Mouse (Mus musculus) liver, embryonic 14.5 days (tissue): ENCODE measurements around the gene Ccdc113. TPM values are rescaled to one million over a fixed set of nuclear protein-coding genes. Genes with fewer than 3 reads are reported as not detected.

Experiments used
- ATAC-seq: fragments of 200-750 bp; cut with Nextera tagmentation; 2 replicates; pipeline ENCODE4 v1.8.0; 2017; ENCODE audit warnings: moderate number of reproducible peaks, mild to moderate bottlenecking, moderate library complexity; ENCODE audit not compliant: insufficient read depth
- DNase-seq, 3 experiments: peaks; one replicate each; pipeline ENCODE4 v3.0.0-alpha.2; 2012 to 2013; ENCODE audit warnings: low read depth in 3 of 3, low spot score in 3 of 3
- H3K27ac ChIP-seq: fragments of 300-500 bp; sonication (generic); 2 replicates; pipeline ENCODE4 v1.5.1; 2014; ENCODE audit warnings: moderate library complexity, mild to moderate bottlenecking, control low read depth, inconsistent platforms
- H3K27me3 ChIP-seq: fragments of 300-500 bp; sonication (generic); 2 replicates; pipeline ENCODE4 v1.6.1; 2014; ENCODE audit warnings: mild to moderate bottlenecking, low read length, moderate library complexity; ENCODE audit not compliant: control insufficient read depth, insufficient read depth
- H3K36me3 ChIP-seq: fragments of 300-500 bp; sonication (generic); replicated peaks from 2 replicates; pipeline ENCODE4 v1.6.1; 2014; ENCODE audit warnings: low read depth; ENCODE audit not compliant: control insufficient read depth, insufficient read depth
- H3K4me1 ChIP-seq, 2 experiments: fragments of 200-500 bp in 1 of 2; fragments of 300-500 bp in 1 of 2; sonication (generic) in 1 of 2; replicated peaks; 2 replicates each; pipeline ENCODE4 v1.6.1; 2012 to 2014; ENCODE audit warnings: antibody characterized with exemption in 1 of 2, inconsistent platforms in 1 of 2, low read length in 1 of 2; ENCODE audit not compliant: control insufficient read depth in 2 of 2, insufficient read depth in 2 of 2
- H3K4me2 ChIP-seq: fragments of 300-500 bp; sonication (generic); 2 replicates; pipeline ENCODE4 v1.6.1; 2014; ENCODE audit warnings: low read depth, mild to moderate bottlenecking, control low read depth, moderate library complexity
- H3K4me3 ChIP-seq, 2 experiments: fragments of 200-500 bp in 1 of 2; fragments of 300-500 bp in 1 of 2; sonication (generic) in 1 of 2; 2 replicates each; pipeline ENCODE4 v1.5.1; 2012 to 2014; ENCODE audit warnings: low read depth in 2 of 2, low read length in 2 of 2, mild to moderate bottlenecking in 2 of 2, control low read depth in 1 of 2, inconsistent platforms in 1 of 2, moderate library complexity in 1 of 2; ENCODE audit not compliant: insufficient read depth in 1 of 2
- H3K9ac ChIP-seq: fragments of 300-500 bp; sonication (generic); replicated peaks from 2 replicates; pipeline ENCODE4 v1.6.1; 2014; ENCODE audit warnings: mild to moderate bottlenecking, control low read depth, moderate library complexity
- H3K9me3 ChIP-seq: fragments of 300-500 bp; sonication (generic); 2 replicates; pipeline ENCODE4 v1.6.1; 2016; ENCODE audit warnings: low read length, mixed read lengths; ENCODE audit not compliant: control insufficient read depth
- CTCF ChIP-seq: IDR thresholded peaks from 2 replicates; pipeline ENCODE4 v1.5.1; 2016; ENCODE audit warnings: antibody characterized with exemption, low read depth, control low read depth
- EP300 ChIP-seq: IDR thresholded peaks from 2 replicates; pipeline ENCODE4 v1.6.1; 2016; ENCODE audit warnings: antibody characterized with exemption, low read depth
- WGBS: fragments of 180-500 bp; shearing (Covaris S2); extraction: QIAGEN DNeasy Blood & Tissue Kit; methylation state at CpG from one replicate; pipeline ENCODE4 v1.1.7; 2014; ENCODE audit not compliant: insufficient replicate concordance; 5-methylcytosine and 5-hydroxymethylcytosine counted together
- polyA plus RNA-seq, 2 experiments: library from polyadenylated mRNA; depleted of rRNA in 1 of 2; stranded (reverse) in 1 of 2; unstranded in 1 of 2; fragments of >200 nt; fragmentation: Nextera tagmentation in 1 of 2; extraction: Ambion mirVana in 1 of 2; gene quantifications; 2 replicates each; pipeline versions ENCODE4 v1.2.1 to v1.2.3; 2012 to 2014

The Ccdc113 gene
- polyA plus RNA-seq, 2 experiments, result not detected

GRCm38 (mm10) chr8:95528750-95529310 lies 5.1 kb upstream of the Ccdc113 start:
- Histone ChIP-seq H3K27ac (no peak overlapping the region), H3K4me3 (no peak overlapping the region), H3K4me1 (0 out of 4 replicates have a peak, but pooled peaks cover 0 to 2% of the 10 kb centered on the region in 2 experiments), H3K27me3 (no peaks in the 10 kb centered on the region), H3K9ac (no peak overlapping the region), H3K9me3 (no peaks in the 10 kb centered on the region), H3K36me3 (no peaks in the 10 kb centered on the region), H3K4me2 (no peak overlapping the region)
- TF ChIP-seq EP300, result no peak
- TF ChIP-seq CTCF, result peak; percentile 30; the same call in 1 of the 2 replicates
- ATAC-seq (no peak), DNase-seq (no peak)
- WGBS, result 46% methylated on average over 9 of the region's 9 CpGs

- H3K36me3 ChIP-seq, result no peaks in the 10 kb centered on the region
- no peak overlapping the region for H3K27ac ChIP-seq
- TF ChIP-seq CTCF (no peak), EP300 (no peak)
- DNase-seq (no peak), ATAC-seq (no peak)
- H3K9ac ChIP-seq, result no peak overlapping the region
- H3K9me3 ChIP-seq, result no peaks in the 10 kb centered on the region
- no peak overlapping the region for H3K4me2 ChIP-seq
- WGBS, result 61% methylated on average over 4 of the region's 4 CpGs
- no peak overlapping the region for H3K4me3 ChIP-seq
- H3K4me1 ChIP-seq, result 0 out of 4 replicates have a peak, but pooled peaks cover 0 to 2% of the 10 kb centered on the region in 2 experiments
- no peaks in the 10 kb centered on the region for H3K27me3 ChIP-seq
Observed at GRCm38 (mm10) chr8:95532206-95532605, 1.7 kb upstream of the Ccdc113 start.

- DNase-seq (no peak), ATAC-seq (no peak)
- no peaks in the 10 kb centered on the region for H3K9me3 ChIP-seq
- WGBS, result 70% methylated on average over 5 of the region's 5 CpGs
- TF ChIP-seq CTCF, result no peak
- no peak for TF ChIP-seq EP300
- H3K4me3 ChIP-seq, result no peak overlapping the region
- H3K27me3 ChIP-seq, result no peaks in the 10 kb centered on the region
- no peak overlapping the region for H3K9ac ChIP-seq
- no peak overlapping the region for H3K27ac ChIP-seq
- H3K4me1 ChIP-seq, result no peaks in the 10 kb centered on the region
- no peak overlapping the region for H3K4me2 ChIP-seq
- no peaks in the 10 kb centered on the region for H3K36me3 ChIP-seq
Observed at GRCm38 (mm10) chr8:95539487-95539886, 5.6 kb downstream of the Ccdc113 start.

- no peak for TF ChIP-seq EP300
- TF ChIP-seq CTCF, result no peak
- no peak for DNase-seq
Observed at GRCm38 (mm10) chr8:95542191-95542590, 8.3 kb downstream of the Ccdc113 start.

GRCm38 (mm10) chr8:95543065-95543464 lies 9.2 kb downstream of the Ccdc113 start:
- H3K9me3 ChIP-seq, result no peaks in the 10 kb centered on the region
- H3K36me3 ChIP-seq, result no peaks in the 10 kb centered on the region
- TF ChIP-seq EP300 (no peak), CTCF (no peak)
- H3K4me1 ChIP-seq, result no peaks in the 10 kb centered on the region
- no peak for ATAC-seq
- no peak overlapping the region for H3K9ac ChIP-seq
- DNase-seq, result no peak
- no peak overlapping the region for H3K27ac ChIP-seq
- H3K4me2 ChIP-seq, result no peak overlapping the region
- H3K4me3 ChIP-seq, result no peak overlapping the region
- 67% methylated on average over 3 of the region's 3 CpGs for WGBS
- no peaks in the 10 kb centered on the region for H3K27me3 ChIP-seq

More at GRCm38 (mm10) chr8:95542191-95542590, 8.3 kb downstream of the Ccdc113 start:
- Histone ChIP-seq H3K4me2 (no peak overlapping the region), H3K27ac (no peak overlapping the region), H3K27me3 (no peaks in the 10 kb centered on the region), H3K4me3 (no peak overlapping the region), H3K4me1 (no peaks in the 10 kb centered on the region), H3K36me3 (no peaks in the 10 kb centered on the region), H3K9ac (no peak overlapping the region), H3K9me3 (no peaks in the 10 kb centered on the region)
- no peak for ATAC-seq
- WGBS, result 73% methylated on average over 6 of the region's 6 CpGs
